Mouse (Mus musculus) kidney, postnatal 0 days (tissue): ENCODE measurements around the gene Gfod1. TPM values are rescaled to one million over a fixed set of nuclear protein-coding genes. Genes with fewer than 3 reads are reported as not detected.

Experiments used
- ATAC-seq: fragments of 200-750 bp; cut with Nextera tagmentation; replicated peaks from 2 replicates; pipeline ENCODE4 v1.8.0; 2017; ENCODE audit warnings: low read depth, moderate number of reproducible peaks, moderate TSS enrichment, moderate library complexity; ENCODE audit not compliant: low FRiP score
- DNase-seq: peaks from one replicate; pipeline ENCODE4 v3.0.0-alpha.2; 2016; ENCODE audit warnings: low spot score
- H3K27ac ChIP-seq: fragments of 300-500 bp; sonication (generic); 2 replicates; pipeline ENCODE4 v1.5.1; 2014; ENCODE audit warnings: mild to moderate bottlenecking
- H3K27me3 ChIP-seq: fragments of 300-500 bp; sonication (generic); 2 replicates; pipeline ENCODE4 v1.6.1; 2014; ENCODE audit warnings: low read length, mixed read lengths; ENCODE audit not compliant: insufficient read depth
- H3K36me3 ChIP-seq: fragments of 300-500 bp; sonication (generic); 2 replicates; pipeline ENCODE4 v1.6.1; 2014; ENCODE audit warnings: low read length, mixed read lengths; ENCODE audit not compliant: insufficient read depth
- H3K4me1 ChIP-seq: fragments of 300-500 bp; sonication (generic); replicated peaks from 2 replicates; pipeline ENCODE4 v1.6.1; 2014; ENCODE audit warnings: antibody characterized with exemption, low read length, mixed read lengths; ENCODE audit not compliant: insufficient read depth
- H3K4me2 ChIP-seq: fragments of 300-500 bp; sonication (generic); 2 replicates; pipeline ENCODE4 v1.6.1; 2014; ENCODE audit warnings: mild to moderate bottlenecking, low read length, moderate library complexity, mixed read lengths
- H3K4me3 ChIP-seq: fragments of 300-500 bp; sonication (generic); replicated peaks from 2 replicates; pipeline ENCODE4 v1.5.1; 2014; ENCODE audit warnings: low read depth, low read length
- H3K9ac ChIP-seq: fragments of 300-500 bp; sonication (generic); 2 replicates; pipeline ENCODE4 v1.6.1; 2014; ENCODE audit warnings: low read depth, low read length
- H3K9me3 ChIP-seq: fragments of 300-500 bp; sonication (generic); replicated peaks from 2 replicates; pipeline ENCODE4 v1.6.1; 2016; ENCODE audit warnings: low read length, inconsistent platforms, mixed read lengths
- CTCF ChIP-seq: IDR thresholded peaks from 2 replicates; pipeline ENCODE4 v1.5.1; 2016; ENCODE audit warnings: antibody characterized with exemption, low read depth, mild to moderate bottlenecking, moderate library complexity
- WGBS: fragments of 180-500 bp; shearing (Covaris S2); extraction: QIAGEN DNeasy Blood & Tissue Kit; methylation state at CpG from one replicate; pipeline ENCODE4 v1.1.7; 2014; 5-methylcytosine and 5-hydroxymethylcytosine counted together
- polyA plus RNA-seq: library from polyadenylated mRNA; unstranded; fragments of >200 nt; fragmentation: Nextera tagmentation; extraction: Ambion mirVana; gene quantifications from 2 replicates; pipeline ENCODE4 v1.2.1, GENCODE M21; 2015

The Gfod1 gene
- polyA plus RNA-seq, 1 experiment from 2014 or later = 0.34 TPM

GRCm38 (mm10) chr13:43294957-43295590, 8.9 kb downstream of the Gfod1 start:
- Histone ChIP-seq H3K4me2 (no peak overlapping the region), H3K9me3 (no peaks in the 10 kb centered on the region), H3K4me1 (no peaks in the 10 kb centered on the region), H3K4me3 (no peak overlapping the region), H3K27me3 (no peaks in the 10 kb centered on the region), H3K9ac (no peak overlapping the region), H3K27ac (no peak overlapping the region), H3K36me3 (no peaks in the 10 kb centered on the region)
- WGBS = 80% methylated on average over 7 of the region's 7 CpGs
- TF ChIP-seq CTCF = peak; percentile 24; the same call in 1 of the 2 replicates
- ATAC-seq (no peak), DNase-seq (no peak)

GRCm38 (mm10) chr13:43292892-43293291, 11.1 kb downstream of the Gfod1 start:
- 77% methylated on average over 4 of the region's 4 CpGs for WGBS
- Histone ChIP-seq H3K4me2 (no peak overlapping the region), H3K4me1 (no peaks in the 10 kb centered on the region), H3K4me3 (no peak overlapping the region), H3K27ac (no peak overlapping the region), H3K27me3 (no peaks in the 10 kb centered on the region), H3K9me3 (no peaks in the 10 kb centered on the region), H3K36me3 (no peaks in the 10 kb centered on the region), H3K9ac (no peak overlapping the region)
- ATAC-seq = no peak
- TF ChIP-seq CTCF = no peak
- no peak for DNase-seq

GRCm38 (mm10) chr13:43289076-43289475, 14.9 kb downstream of the Gfod1 start:
- DNase-seq (no peak), ATAC-seq (no peak)
- Histone ChIP-seq H3K4me1 (no peaks in the 10 kb centered on the region), H3K9me3 (no peaks in the 10 kb centered on the region), H3K9ac (no peak overlapping the region), H3K4me2 (no peak overlapping the region), H3K27me3 (no peaks in the 10 kb centered on the region), H3K27ac (no peak overlapping the region), H3K4me3 (no peak overlapping the region), H3K36me3 (no peaks in the 10 kb centered on the region)
- no peak for TF ChIP-seq CTCF
- 78% methylated on average over 6 of the region's 6 CpGs for WGBS

- H3K4me3 ChIP-seq = no peak overlapping the region
- H3K27ac ChIP-seq = no peak overlapping the region
- ATAC-seq = no peak
- no peaks in the 10 kb centered on the region for H3K9me3 ChIP-seq
- TF ChIP-seq CTCF = no peak
- no peaks in the 10 kb centered on the region for H3K4me1 ChIP-seq
- WGBS = 88% methylated on average over 4 of the region's 4 CpGs
- no peaks in the 10 kb centered on the region for H3K36me3 ChIP-seq
- no peak for DNase-seq
- H3K9ac ChIP-seq = no peak overlapping the region
- no peak overlapping the region for H3K4me2 ChIP-seq
- H3K27me3 ChIP-seq = no peaks in the 10 kb centered on the region
Measured at GRCm38 (mm10) chr13:43288444-43288843, 15.5 kb downstream of the Gfod1 start.

- Histone ChIP-seq H3K4me1 (no peaks in the 10 kb centered on the region), H3K4me2 (no peak overlapping the region), H3K4me3 (no peak overlapping the region), H3K27ac (no peak overlapping the region), H3K9ac (no peak overlapping the region), H3K27me3 (no peaks in the 10 kb centered on the region), H3K9me3 (no peaks in the 10 kb centered on the region), H3K36me3 (no peaks in the 10 kb centered on the region)
- WGBS = 52% methylated on average over 5 of the region's 5 CpGs
- DNase-seq (no peak), ATAC-seq (no peak)
- no peak for TF ChIP-seq CTCF
Measured at GRCm38 (mm10) chr13:43288026-43288425, 15.9 kb downstream of the Gfod1 start.

GRCm38 (mm10) chr13:43286836-43287235, 17.1 kb downstream of the Gfod1 start:
- no peak overlapping the region for H3K27ac ChIP-seq
- H3K4me3 ChIP-seq = no peak overlapping the region
- no peak overlapping the region for H3K9ac ChIP-seq
- no peak for ATAC-seq
- no peaks in the 10 kb centered on the region for H3K9me3 ChIP-seq
- no peaks in the 10 kb centered on the region for H3K27me3 ChIP-seq
- no peak for DNase-seq
- H3K4me1 ChIP-seq = no peaks in the 10 kb centered on the region
- no peak for TF ChIP-seq CTCF
- no peak overlapping the region for H3K4me2 ChIP-seq
- 63% methylated on average over 7 of the region's 7 CpGs for WGBS
- H3K36me3 ChIP-seq = no peaks in the 10 kb centered on the region

GRCm38 (mm10) chr13:43284711-43285151, 19.2 kb downstream of the Gfod1 start:
- Histone ChIP-seq H3K4me1 (no peaks in the 10 kb centered on the region), H3K4me3 (no peak overlapping the region), H3K36me3 (no peaks in the 10 kb centered on the region), H3K4me2 (no peak overlapping the region), H3K27ac (no peak overlapping the region), H3K9me3 (no peaks in the 10 kb centered on the region), H3K27me3 (no peaks in the 10 kb centered on the region), H3K9ac (no peak overlapping the region)
- 86% methylated on average over 4 of the region's 4 CpGs for WGBS
- no peak for DNase-seq
- TF ChIP-seq CTCF = no peak
- no peak for ATAC-seq
